9 mouse cellular contexts compared by ENCODE assay signal in genomic region chr17:73108888-73109259, GRCm38 (mm10). TPM values are rescaled to one million over a fixed set of nuclear protein-coding genes. Genes with fewer than 3 reads are reported as not detected.
DNase-seq lines count a peak whose midpoint lies in the region; ATAC-seq and TF ChIP-seq lines count a peak whose summit lies in the region.
"Had no signal": no experiment of that assay in that cellular context is flagged by ENCODE, and none has a peak within 500 bp of the region (broad histone marks: within the 10 kb centered on the region; RNA-seq: fewer than 3 reads in every experiment).

No protein-coding gene starts in this region.

- H3K36me3 ChIP-seq in lung, embryonic 16.5 days (ENCODE audit: control insufficient read depth, insufficient read depth, low read length), result no peaks in the 10 kb centered on the region
- H3K36me3 ChIP-seq in forebrain, embryonic 12.5 days (replicated peaks), result no peaks in the 10 kb centered on the region
- H3K36me3 ChIP-seq in limb, embryonic 14.5 days (ENCODE audit: control insufficient read depth, insufficient read depth, low read length), result no peaks in the 10 kb centered on the region
- H3K36me3 ChIP-seq in stomach, embryonic 14.5 days (ENCODE audit: control insufficient read depth, insufficient read depth, low read length), result no peaks in the 10 kb centered on the region

- H3K4me3 ChIP-seq in lung, embryonic 16.5 days (ENCODE audit: low read length), result peak overlapping the region; percentile 95
- peak overlapping the region; percentile 80; the same call in 1 of the 2 replicates for H3K4me3 ChIP-seq in forebrain, embryonic 12.5 days (replicated peaks)
- H3K4me3 ChIP-seq in limb, embryonic 14.5 days (replicated peaks; ENCODE audit: low read length), result peak overlapping the region; percentile 90
- peak overlapping the region; percentile 92 for H3K4me3 ChIP-seq in stomach, embryonic 14.5 days (ENCODE audit: low read depth, low read length)

- no peaks in the 10 kb centered on the region for H3K27me3 ChIP-seq in lung, embryonic 16.5 days (ENCODE audit: control insufficient read depth, insufficient read depth, low read depth, low read length)
- H3K27me3 ChIP-seq in forebrain, embryonic 12.5 days, result no peaks in the 10 kb centered on the region
- H3K27me3 ChIP-seq in limb, embryonic 14.5 days (ENCODE audit: control insufficient read depth, insufficient read depth, low read length), result no peaks in the 10 kb centered on the region
- H3K27me3 ChIP-seq in stomach, embryonic 14.5 days (ENCODE audit: control insufficient read depth, insufficient read depth, low read length), result no peaks in the 10 kb centered on the region

- no peak for TF ChIP-seq POLR2A in limb, embryonic 14.5 days (IDR thresholded peaks at IDR 0.05; ENCODE audit: borderline replicate concordance, extremely low read depth, insufficient read depth, insufficient read length)

- no peak for DNase-seq in lung, adult 18-20 months
- no peak for DNase-seq in limb, embryonic 14.5 days (ENCODE audit: low spot score)
- DNase-seq in adrenal gland, postnatal 36 days, result no peak
- DNase-seq in B cell, adult 2 months, result no peak
- no peak for DNase-seq in frontal cortex, adult 2 months (ENCODE audit: extremely low spot score in 1 of 2, low spot score in 1 of 2)
- DNase-seq: gastrocnemius, postnatal 36 days had no signal

- no peak for ATAC-seq in lung, embryonic 16.5 days (ENCODE audit: low read depth)
- no peak for ATAC-seq in forebrain, embryonic 12.5 days (ENCODE audit: low FRiP score)
- ATAC-seq in limb, embryonic 14.5 days (ENCODE audit: low FRiP score, low read depth), result no peak
- ATAC-seq in stomach, embryonic 14.5 days (ENCODE audit: insufficient number of reproducible peaks, insufficient read depth, low FRiP score, low read depth), result no peak

- no peaks in the 10 kb centered on the region for H3K9me3 ChIP-seq in lung, embryonic 16.5 days (ENCODE audit: control insufficient read depth, low read length)
- no peaks in the 10 kb centered on the region for H3K9me3 ChIP-seq in forebrain, embryonic 12.5 days
- no peaks in the 10 kb centered on the region for H3K9me3 ChIP-seq in limb, embryonic 14.5 days (ENCODE audit: control insufficient read depth, low read length)
- no peaks in the 10 kb centered on the region for H3K9me3 ChIP-seq in stomach, embryonic 14.5 days (ENCODE audit: control insufficient read depth, low read depth, low read length)

- WGBS in lung, embryonic 16.5 days, result 76% methylated on average over 7 of the region's 7 CpGs
- WGBS in forebrain, embryonic 12.5 days, result 87% methylated on average over 7 of the region's 7 CpGs
- WGBS in limb, embryonic 14.5 days, result 74% methylated on average over 7 of the region's 7 CpGs
- 66% methylated on average over 7 of the region's 7 CpGs for WGBS in stomach, embryonic 14.5 days

- peaks cover 17% of the 10 kb centered on the region for H3K4me1 ChIP-seq in lung, embryonic 16.5 days (replicated peaks; ENCODE audit: control insufficient read depth, insufficient read depth, low read length)
- H3K4me1 ChIP-seq in forebrain, embryonic 12.5 days, result peaks cover 11% of the 10 kb centered on the region
- 0 out of 2 replicates have a peak, but pooled peaks cover 5% of the 10 kb centered on the region for H3K4me1 ChIP-seq in limb, embryonic 14.5 days (ENCODE audit: control insufficient read depth, insufficient read depth, low read length)
- H3K4me1 ChIP-seq in stomach, embryonic 14.5 days (ENCODE audit: control insufficient read depth, insufficient read depth, low read length), result 0 out of 2 replicates have a peak, but pooled peaks cover 10% of the 10 kb centered on the region

- H3K27ac ChIP-seq in lung, embryonic 16.5 days (ENCODE audit: low read length), result no peak overlapping the region
- no peak overlapping the region for H3K27ac ChIP-seq in forebrain, embryonic 12.5 days
- no peak overlapping the region for H3K27ac ChIP-seq in limb, embryonic 14.5 days (replicated peaks; ENCODE audit: low read depth, low read length)
- no peak overlapping the region for H3K27ac ChIP-seq in stomach, embryonic 14.5 days (ENCODE audit: low read length)

- peak overlapping the region; percentile 11; the same call in 1 of the 2 replicates for H3K9ac ChIP-seq in lung, embryonic 16.5 days (ENCODE audit: low read length)
- H3K9ac ChIP-seq in forebrain, embryonic 12.5 days, result peak overlapping the region; percentile 77; the same call in 1 of the 2 replicates
- H3K9ac ChIP-seq in limb, embryonic 14.5 days (ENCODE audit: low read depth, low read length, severe bottlenecking), result peak overlapping the region; percentile 90; the same call in 1 of the 2 replicates
- no peak overlapping the region for H3K9ac ChIP-seq in stomach, embryonic 14.5 days (replicated peaks; ENCODE audit: low read depth, low read length)

- peak overlapping the region; percentile 82 for H3K4me2 ChIP-seq in lung, embryonic 16.5 days (ENCODE audit: low read depth, low read length)
- peak overlapping the region; percentile 93 for H3K4me2 ChIP-seq in forebrain, embryonic 12.5 days
- peak overlapping the region; percentile 77 for H3K4me2 ChIP-seq in limb, embryonic 14.5 days (replicated peaks; ENCODE audit: low read depth, low read length, severe bottlenecking)
- peak overlapping the region; percentile 95 for H3K4me2 ChIP-seq in stomach, embryonic 14.5 days (replicated peaks; ENCODE audit: low read depth, low read length)

RNA-seq across cellular contexts. Expression of gene Lclat1, which starts 1.1 kb away (rescaled TPM):
- 17.1 and 20.5 TPM in 2 replicates for polyA plus RNA-seq in lung, embryonic 16.5 days (2015; fragmentation: Nextera tagmentation; extraction: Ambion mirVana)
- polyA plus RNA-seq in forebrain, embryonic 12.5 days (2016; fragmentation: Nextera tagmentation; extraction: Ambion mirVana), result 9.8 and 10.8 TPM in 2 replicates
- 11.0 and 12.1 TPM in 2 replicates for polyA plus RNA-seq in limb, embryonic 14.5 days (2012; rRNA removed)
- polyA plus RNA-seq in limb, embryonic 14.5 days (2014; fragmentation: Nextera tagmentation; extraction: Ambion mirVana), result 14.9 and 17.0 TPM in 2 replicates
- 20.0 and 22.2 TPM in 2 replicates for polyA plus RNA-seq in stomach, embryonic 14.5 days (2014; fragmentation: Nextera tagmentation; extraction: Ambion mirVana)
- total RNA-seq in adrenal gland, postnatal 36 days (2021), result 10 to 100 TPM; 39.4 to 48.0 TPM
- polyA plus RNA-seq in frontal cortex, adult 2 months (2012; rRNA removed), result 20.5 and 21.7 TPM in 2 replicates
